Mouse (Mus musculus): Measurements from ENCODE around the gene BC048679. TPM values are rescaled to one million over a fixed set of nuclear protein-coding genes. Genes with fewer than 3 reads are reported as not detected.
"Not testable (repeated sequence)": the region's sequence is repeated elsewhere in the genome, so short reads cannot be mapped to it uniquely, and the experiment has no call there.

BC048679 gene
- total RNA-seq, 2 experiments from 2014 or later = not detected

- intact Hi-C loops (cut with DNase I) = no loop called here
- no peak for DNase-seq (ENCODE audit: low spot score in 2 of 2)
Measured at GRCm38 (mm10) chr7:81480800-81481199, 17.3 kb downstream of the BC048679 start.

- DNase-seq (ENCODE audit: low spot score in 2 of 2) = no peak
- intact Hi-C loops (cut with DNase I) = loop anchor here (5.0 to 10.0 kb wide), 2 partner anchors 38 to 295 kb away; no protein-coding TSS in a partner anchor
Measured at GRCm38 (mm10) chr7:81479531-81480090, 18.5 kb downstream of the BC048679 start.

GRCm38 (mm10) chr7:81478261-81478660 lies 19.8 kb downstream of the BC048679 start:
- intact Hi-C loops (cut with DNase I) = loop anchor here (5.0 to 10.0 kb wide), 2 partner anchors 39 to 297 kb away; no protein-coding TSS in a partner anchor
- not testable (repeated sequence) for DNase-seq (ENCODE audit: low spot score in 2 of 2)

- intact Hi-C loops (cut with DNase I) = loop anchor here (5.0 to 10.0 kb wide), 2 partner anchors 40 to 298 kb away; no protein-coding TSS in a partner anchor
- no peak for DNase-seq (ENCODE audit: low spot score in 2 of 2)
Measured at GRCm38 (mm10) chr7:81476833-81477232, 21.2 kb downstream of the BC048679 start.

GRCm38 (mm10) chr7:81475221-81475620 lies 22.9 kb downstream of the BC048679 start:
- intact Hi-C loops (cut with DNase I) = loop anchor here (5.0 to 10.0 kb wide), 2 partner anchors 42 to 300 kb away; no protein-coding TSS in a partner anchor
- peak; percentile 30 to 45 for DNase-seq (ENCODE audit: low spot score in 2 of 2)

GRCm38 (mm10) chr7:81464906-81465450 lies 33.1 kb downstream of the BC048679 start:
- intact Hi-C loops (cut with DNase I) = no loop called here
- DNase-seq (ENCODE audit: low spot score in 2 of 2) = peak in 1 of 2 experiments; percentile 5

- DNase-seq (ENCODE audit: low spot score in 2 of 2) = no peak
- intact Hi-C loops (cut with DNase I) = no loop called here
Measured at GRCm38 (mm10) chr7:81464116-81464515, 34.0 kb downstream of the BC048679 start.

- no peak for DNase-seq (ENCODE audit: low spot score in 2 of 2)
- intact Hi-C loops (cut with DNase I) = no loop called here
Measured at GRCm38 (mm10) chr7:81462815-81463214, 35.3 kb downstream of the BC048679 start.

GRCm38 (mm10) chr7:81455155-81455651 lies 42.9 kb downstream of the BC048679 start, which contains the start of gene Cpeb1:
Gene Cpeb1 (minus strand): TSS chr7:81455465.
- intact Hi-C loops (cut with DNase I) = loop anchor here (2.0 kb wide), 2 partner anchors 68 to 116 kb away; partner anchors contain the start of gene Whamm
- DNase-seq (ENCODE audit: low spot score in 2 of 2) = peak; percentile 77 to 80

GRCm38 (mm10) chr7:81454331-81455039 lies 43.6 kb downstream of the BC048679 start:
- peak; percentile 70 to 78 for DNase-seq (ENCODE audit: low spot score in 2 of 2)
- intact Hi-C loops (cut with DNase I) = loop anchor here (2.0 to 5.0 kb wide), 4 partner anchors 68 to 116 kb away; partner anchors contain the start of genes Rps17 and Whamm

- peak; percentile 63 to 71 for DNase-seq (ENCODE audit: low spot score in 2 of 2)
- intact Hi-C loops (cut with DNase I) = loop anchor here (2.0 to 5.0 kb wide), 4 partner anchors 69 to 117 kb away; partner anchors contain the start of genes Rps17 and Whamm
Measured at GRCm38 (mm10) chr7:81453443-81454274, 44.4 kb downstream of the BC048679 start.

GRCm38 (mm10) chr7:81452971-81453441 lies 45.1 kb downstream of the BC048679 start:
- intact Hi-C loops (cut with DNase I) = loop anchor here (5.0 kb wide), 2 partner anchors 81 to 106 kb away; partner anchors contain the start of gene Rps17
- peak; percentile 43 to 48 for DNase-seq (ENCODE audit: low spot score in 2 of 2)

Other genes with a start within 250 kb of the BC048679 start
- 100 to 1,000 TPM; 469 to 487 TPM for gene Rps17, start 153.0 kb downstream of the BC048679 start, total RNA-seq (2021)
- gene Cpeb1, start 42.8 kb downstream of the BC048679 start, total RNA-seq (2021) = 10 to 100 TPM; 77.3 to 84.1 TPM
- gene Ap3b2, start 4.4 kb downstream of the BC048679 start, total RNA-seq (2021) = 100 to 1,000 TPM; 143 to 155 TPM
- under 1 TPM; 0.10 to 0.25 TPM for gene Fsd2, start 68.7 kb upstream of the BC048679 start, total RNA-seq (2021)
- 10 to 100 TPM; 12.3 to 21.0 TPM for gene Whamm, start 73.0 kb upstream of the BC048679 start, total RNA-seq (2021)
- 10 to 100 TPM; 64.3 to 73.2 TPM for gene Homer2, start 209.2 kb upstream of the BC048679 start, total RNA-seq (2021)

Data from left cerebral cortex, postnatal 36 days (tissue).